Mouse (Mus musculus) MEL (cell line): ENCODE measurements around the gene Cachd1. TPM values are rescaled to one million over a fixed set of nuclear protein-coding genes. Genes with fewer than 3 reads are reported as not detected.

ENCODE experiments used
- DNase-seq: peaks from one replicate; pipeline ENCODE4 v3.0.0; 2011; ENCODE audit warnings: low read depth, low spot score
- H3K27ac ChIP-seq: 2 replicates; pipeline ENCODE4 v1.5.1; 2012; ENCODE audit warnings: low read depth, mild to moderate bottlenecking, control low read depth, low read length, moderate library complexity; ENCODE audit not compliant: control insufficient read depth
- H3K27me3 ChIP-seq, 2 experiments: fragments of 150-350 bp in 1 of 2; sonication (generic) in 1 of 2; 2 replicates each; pipeline ENCODE4 v1.6.1; 2012; ENCODE audit warnings: low read length in 2 of 2, mild to moderate bottlenecking in 2 of 2, improper control_type of control experiment in 1 of 2, moderate library complexity in 1 of 2; ENCODE audit not compliant: insufficient read depth in 2 of 2, control insufficient read depth in 1 of 2
- H3K36me3 ChIP-seq, 2 experiments: 2 replicates each; pipeline ENCODE4 v1.6.1; 2012 to 2014; ENCODE audit warnings: low read length in 2 of 2, improper control_type of control experiment in 1 of 2, inconsistent platforms in 1 of 2, mild to moderate bottlenecking in 1 of 2; ENCODE audit not compliant: insufficient read depth in 2 of 2, control insufficient read depth in 1 of 2
- H3K4me1 ChIP-seq, 2 experiments: fragments of 150-350 bp in 1 of 2; sonication (generic) in 1 of 2; 2 replicates each; pipeline ENCODE4 v1.6.1; 2012; ENCODE audit warnings: low read length in 2 of 2, improper control_type of control experiment in 1 of 2, mild to moderate bottlenecking in 1 of 2; ENCODE audit not compliant: insufficient read depth in 2 of 2, control insufficient read depth in 1 of 2
- H3K4me3 ChIP-seq, 2 experiments: fragments of 150-350 bp in 1 of 2; sonication (generic) in 1 of 2; 2 replicates each; pipeline ENCODE4 v1.5.1; 2012; ENCODE audit warnings: low read depth in 2 of 2, low read length in 2 of 2, mild to moderate bottlenecking in 2 of 2, moderate library complexity in 2 of 2, control low read depth in 1 of 2, improper control_type of control experiment in 1 of 2; ENCODE audit not compliant: control insufficient read depth in 1 of 2, insufficient read depth in 1 of 2
- H3K79me2 ChIP-seq: 2 replicates; pipeline ENCODE4 v1.6.1; 2012; ENCODE audit warnings: mild to moderate bottlenecking, low read length, moderate library complexity; ENCODE audit not compliant: control insufficient read depth, poor library complexity, insufficient read depth
- H3K9ac ChIP-seq: 2 replicates; pipeline ENCODE4 v1.6.1; 2012; ENCODE audit warnings: low read depth, mild to moderate bottlenecking, control low read depth, low read length, moderate library complexity; ENCODE audit not compliant: control insufficient read depth, poor library complexity, severe bottlenecking
- H3K9me3 ChIP-seq: fragments of 150-350 bp; sonication (generic); replicated peaks from 2 replicates; pipeline ENCODE4 v1.6.1; 2012; ENCODE audit warnings: mild to moderate bottlenecking, low read length, improper control_type of control experiment, moderate library complexity; ENCODE audit not compliant: insufficient read depth
- CHD1 ChIP-seq: IDR thresholded peaks from 2 replicates; pipeline ENCODE4 v1.6.1; 2012; ENCODE audit warnings: low read depth, mild to moderate bottlenecking, inconsistent platforms, low read length, improper control_type of control experiment
- E2F4 ChIP-seq: IDR thresholded peaks from 2 replicates; pipeline ENCODE4 v1.6.1; 2011; ENCODE audit warnings: low read depth, low read length, improper control_type of control experiment, borderline replicate concordance
- ETS1 ChIP-seq: IDR thresholded peaks from 2 replicates; pipeline ENCODE4 v1.6.1; 2012; ENCODE audit warnings: low read depth, mild to moderate bottlenecking, inconsistent platforms, low read length, improper control_type of control experiment, moderate library complexity
- GATA1 ChIP-seq: IDR thresholded peaks from 2 replicates; pipeline ENCODE4 v1.6.1; 2011; ENCODE audit warnings: low read depth, low read length, improper control_type of control experiment
- HCFC1 ChIP-seq: IDR thresholded peaks from 2 replicates; pipeline ENCODE4 v1.6.1; 2012; ENCODE audit warnings: low read depth, mild to moderate bottlenecking, inconsistent platforms, low read length, improper control_type of control experiment, moderate library complexity
- JUND ChIP-seq: IDR thresholded peaks from 2 replicates; pipeline ENCODE4 v1.6.1; 2011; ENCODE audit warnings: low read depth, mild to moderate bottlenecking, improper control_type of control experiment, low read length
- MAFK ChIP-seq: IDR thresholded peaks from 2 replicates; pipeline ENCODE4 v1.6.1; 2011; ENCODE audit warnings: low read depth, mild to moderate bottlenecking, low read length, improper control_type of control experiment, borderline replicate concordance
- MAX ChIP-seq: IDR thresholded peaks from 2 replicates; pipeline ENCODE4 v1.6.1; 2011; ENCODE audit warnings: low read length, improper control_type of control experiment
- MAZ ChIP-seq: IDR thresholded peaks from 2 replicates; pipeline ENCODE4 v1.6.1; 2012; ENCODE audit warnings: low read depth, mild to moderate bottlenecking, inconsistent platforms, low read length, improper control_type of control experiment
- MXI1 ChIP-seq: IDR thresholded peaks from 2 replicates; pipeline ENCODE4 v1.6.1; 2011; ENCODE audit warnings: mild to moderate bottlenecking, low read depth, low read length, improper control_type of control experiment
- NRF1 ChIP-seq: IDR thresholded peaks from 2 replicates; pipeline ENCODE4 v1.6.1; 2014; ENCODE audit warnings: low read depth, mild to moderate bottlenecking, inconsistent platforms, low read length, improper control_type of control experiment, moderate library complexity; ENCODE audit not compliant: poor library complexity, insufficient read depth, severe bottlenecking
- RAD21 ChIP-seq: IDR thresholded peaks from 2 replicates; pipeline ENCODE4 v1.6.1; 2011; ENCODE audit warnings: mild to moderate bottlenecking, low read depth, low read length, improper control_type of control experiment
- SIN3A ChIP-seq: IDR thresholded peaks from 2 replicates; pipeline ENCODE4 v1.6.1; 2012; ENCODE audit warnings: low read length, improper control_type of control experiment, inconsistent platforms
- SMC3 ChIP-seq: IDR thresholded peaks from 2 replicates; pipeline ENCODE4 v1.6.1; 2011; ENCODE audit warnings: low read depth, low read length, improper control_type of control experiment
- UBTF ChIP-seq: IDR thresholded peaks from 2 replicates; pipeline ENCODE4 v1.6.1; 2012; ENCODE audit warnings: low read depth, mild to moderate bottlenecking, inconsistent platforms, low read length, improper control_type of control experiment, moderate library complexity, borderline replicate concordance; ENCODE audit not compliant: insufficient read depth
- USF1 ChIP-seq: IDR thresholded peaks from 2 replicates; pipeline ENCODE4 v1.6.1; 2014; ENCODE audit warnings: low read depth, mild to moderate bottlenecking, inconsistent platforms, low read length, improper control_type of control experiment, moderate library complexity
- ZKSCAN1 ChIP-seq: IDR thresholded peaks from 2 replicates; pipeline ENCODE4 v1.6.1; 2012; ENCODE audit warnings: low read depth, mild to moderate bottlenecking, inconsistent platforms, low read length, improper control_type of control experiment, moderate library complexity
- ZMIZ1 ChIP-seq: IDR thresholded peaks from 2 replicates; pipeline ENCODE4 v1.6.1; 2012; ENCODE audit warnings: low read depth, mild to moderate bottlenecking, inconsistent platforms, low read length, improper control_type of control experiment, moderate library complexity
- ZNF384 ChIP-seq: IDR thresholded peaks from 2 replicates; pipeline ENCODE4 v1.6.1; 2012; ENCODE audit warnings: low read depth, mild to moderate bottlenecking, inconsistent platforms, low read length, improper control_type of control experiment
- polyA plus RNA-seq, 2 experiments: library from polyadenylated mRNA; stranded (reverse) in 1 of 2; unstranded in 1 of 2; fragments of >175 nt in 1 of 2; fragments of >200 nt in 1 of 2; gene quantifications; 2 replicates each; pipeline versions ENCODE4 v1.2.1 to v1.2.4; 2012; ENCODE audit warnings: low replicate concordance in 2 of 2, low read depth in 1 of 2; ENCODE audit not compliant: insufficient read length in 2 of 2, insufficient read depth in 1 of 2, missing spikeins in 1 of 2
- total RNA-seq: library from RNA; depleted of rRNA; stranded (reverse); fragments of 300-350 nt; gene quantifications from 2 replicates; pipeline ENCODE4 v1.2.3, GENCODE M21; 2012

Cachd1 gene
- total and polyA plus RNA-seq, 3 experiments = 4.0 to 15.8 TPM; not detected in 1

DNA sequence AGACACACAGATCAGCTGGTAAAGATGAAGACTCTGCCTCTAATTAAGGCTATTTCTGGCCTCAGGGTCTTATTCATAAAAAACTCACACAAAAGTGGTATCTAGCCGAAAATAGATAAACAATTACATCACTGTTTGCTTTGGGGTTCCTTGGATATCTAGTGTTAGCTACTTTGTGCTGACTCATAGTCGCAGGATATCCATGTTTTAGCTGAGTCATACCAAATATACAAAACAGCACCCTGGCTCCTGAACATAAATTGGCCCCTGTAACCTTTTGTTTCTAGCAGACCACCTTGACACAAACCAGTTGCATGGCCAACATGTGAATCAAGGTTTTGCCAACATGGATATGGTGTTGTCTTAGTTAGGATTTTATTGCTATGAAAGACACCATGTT lies 24.2 kb upstream of the Cachd1 start:
- no peak overlapping the region for H3K9ac ChIP-seq
- peak; percentile 9 for DNase-seq
- H3K27ac ChIP-seq = no peak overlapping the region
- H3K4me3 ChIP-seq = no peak overlapping the region
- H3K9me3 ChIP-seq = no peaks in the 10 kb centered on the region
- H3K36me3 ChIP-seq = no peaks in the 10 kb centered on the region
- no peaks in the 10 kb centered on the region for H3K79me2 ChIP-seq
- H3K4me1 ChIP-seq = no peaks in the 10 kb centered on the region
- TF ChIP-seq MAFK (no peak), MAZ (no peak), USF1 (no peak), CHD1 (no peak), JUND (no peak), SIN3A (no peak), E2F4 (no peak), ETS1 (no peak), MAX (no peak), ZNF384 (no peak), GATA1 (no peak), NRF1 (no peak), SMC3 (no peak), ZMIZ1 (no peak), RAD21 (no peak), HCFC1 (no peak)
- TF ChIP-seq, all 39 proteins: peak for 0
- H3K27me3 ChIP-seq = no peaks in the 10 kb centered on the region

DNA sequence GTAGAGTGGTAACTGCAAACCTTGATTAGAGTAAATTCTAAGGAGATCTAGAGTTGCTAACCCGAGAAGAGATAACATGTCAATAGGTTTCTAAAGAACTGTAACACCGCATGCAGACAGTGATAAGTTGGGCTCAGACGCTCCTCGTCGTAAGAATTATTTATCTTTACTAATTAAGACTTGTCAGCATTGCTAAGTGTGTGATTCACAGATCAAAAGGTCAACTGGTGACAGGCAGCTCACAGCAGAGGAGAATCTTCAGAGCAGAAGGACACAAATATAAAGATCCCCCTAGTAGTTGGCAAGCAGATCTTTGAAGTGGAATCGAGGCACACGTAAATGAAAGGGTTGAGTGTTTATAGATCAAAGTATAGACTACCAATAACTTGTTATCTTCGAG lies 20.8 kb upstream of the Cachd1 start:
- no peak overlapping the region for H3K9ac ChIP-seq

More for the DNA sequence above, 20.8 kb upstream of the Cachd1 start:
- Histone ChIP-seq H3K27me3 (no peaks in the 10 kb centered on the region), H3K4me1 (no peaks in the 10 kb centered on the region), H3K4me3 (no peak overlapping the region), H3K9me3 (no peaks in the 10 kb centered on the region), H3K36me3 (no peaks in the 10 kb centered on the region), H3K27ac (no peak overlapping the region), H3K79me2 (no peaks in the 10 kb centered on the region)
- DNase-seq = no peak
- TF ChIP-seq ZNF384 = no peak
- TF ChIP-seq UBTF = no peak
- no peak for TF ChIP-seq JUND
- TF ChIP-seq MXI1 = no peak
- TF ChIP-seq ZKSCAN1 = no peak
